Mouse (Mus musculus) natural killer cell, adult 2 months (primary cell): Measurements from ENCODE around the gene Cryba2.

ENCODE experiments used
- DNase-seq, 2 experiments: peaks; one replicate each; pipeline ENCODE4 v3.0.0; 2022; ENCODE audit warnings: low spot score in 2 of 2

Gene Cryba2

GRCm38 (mm10) chr1:74884196-74885141 is 8.5 kb downstream of the Cryba2 start:
- DNase-seq: no peak

GRCm38 (mm10) chr1:74883441-74883840 is 9.5 kb downstream of the Cryba2 start:
- no peak for DNase-seq

GRCm38 (mm10) chr1:74882828-74883227 is 10.1 kb downstream of the Cryba2 start:
- no peak for DNase-seq

GRCm38 (mm10) chr1:74882055-74882734 is 10.7 kb downstream of the Cryba2 start:
- DNase-seq: no peak

GRCm38 (mm10) chr1:74880785-74881360 is 12.1 kb downstream of the Cryba2 start:
- DNase-seq: peak in 1 of 2 experiments; percentile 37

- DNase-seq: no peak
Measured at GRCm38 (mm10) chr1:74877199-74877598, 15.7 kb downstream of the Cryba2 start.

GRCm38 (mm10) chr1:74872218-74872617 is 20.7 kb downstream of the Cryba2 start:
- DNase-seq: no peak

- DNase-seq: no peak
Measured at GRCm38 (mm10) chr1:74861783-74862182, 31.2 kb downstream of the Cryba2 start.

- no peak for DNase-seq
Measured at GRCm38 (mm10) chr1:74859223-74859984, 33.5 kb downstream of the Cryba2 start.

- DNase-seq: no peak
Measured at GRCm38 (mm10) chr1:74858805-74859204, 34.1 kb downstream of the Cryba2 start.

GRCm38 (mm10) chr1:74858171-74858719 is 34.7 kb downstream of the Cryba2 start:
- no peak for DNase-seq

- DNase-seq: no peak
Measured at GRCm38 (mm10) chr1:74857677-74858076, 35.3 kb downstream of the Cryba2 start.

- no peak for DNase-seq
Measured at GRCm38 (mm10) chr1:74857201-74857600, 35.7 kb downstream of the Cryba2 start.

GRCm38 (mm10) chr1:74856791-74857190 is 36.2 kb downstream of the Cryba2 start:
- DNase-seq: no peak

GRCm38 (mm10) chr1:74856439-74856720 is 36.6 kb downstream of the Cryba2 start:
- no peak for DNase-seq

- DNase-seq: no peak
Measured at GRCm38 (mm10) chr1:74855651-74856438, 37.1 kb downstream of the Cryba2 start.

GRCm38 (mm10) chr1:74855156-74855555 is 37.8 kb downstream of the Cryba2 start:
- peak in 1 of 2 experiments; percentile 4 for DNase-seq

- DNase-seq: peak; percentile 59 to 72
Measured at GRCm38 (mm10) chr1:74854306-74855056, 38.5 kb downstream of the Cryba2 start, which contains the start of gene Cdk5r2. Gene Cdk5r2 (plus strand): TSS chr1:74854934.

GRCm38 (mm10) chr1:74851001-74851775 is 41.8 kb downstream of the Cryba2 start:
- DNase-seq: no peak
